In genomic region chr19:21779106-21779505, GRCm38 (mm10) we compare ENCODE assay signal across 8 mouse cellular contexts. TPM values are rescaled to one million over a fixed set of nuclear protein-coding genes. Genes with fewer than 3 reads are reported as not detected.
DNase-seq lines count a peak whose midpoint lies in the region; ATAC-seq and TF ChIP-seq lines count a peak whose summit lies in the region.

No protein-coding gene starts in this region.

- no peak for ATAC-seq in heart, embryonic 11.5 days (replicated peaks; ENCODE audit: insufficient number of reproducible peaks, low FRiP score, low TSS enrichment)
- peak; percentile 5 for ATAC-seq in Patski
- ATAC-seq in heart, embryonic 14.5 days (ENCODE audit: insufficient number of reproducible peaks, insufficient read depth, low FRiP score, low read depth) = no peak
- ATAC-seq in monocyte, adult 5-6 weeks (replicated peaks; ENCODE audit: insufficient number of reproducible peaks, low FRiP score, low TSS enrichment, poor library complexity, severe bottlenecking) = no peak

- H3K36me3 ChIP-seq in heart, embryonic 11.5 days (ENCODE audit: control insufficient read depth, insufficient read depth, low read length) = no peaks in the 10 kb centered on the region
- peaks cover 4% of the 10 kb centered on the region; the same call in 1 of the 2 replicates for H3K36me3 ChIP-seq in heart, embryonic 14.5 days (ENCODE audit: control insufficient read depth, insufficient read depth, low read length)

- POLR2A ChIA-PET in Patski (lab: Charles Lee) = no interaction called here

- peak overlapping the region; percentile 94 for H3K9ac ChIP-seq in heart, embryonic 11.5 days (ENCODE audit: low read depth, low read length)
- H3K9ac ChIP-seq in heart, embryonic 14.5 days (ENCODE audit: low read length) = peak overlapping the region; percentile 90

- H3K27ac ChIP-seq in heart, embryonic 11.5 days (ENCODE audit: low read depth, low read length) = peak overlapping the region; percentile 95
- H3K27ac ChIP-seq in heart, embryonic 14.5 days (replicated peaks in 1 of 2; ENCODE audit: control insufficient read depth in 1 of 2, insufficient read depth in 1 of 2, low read depth in 2 of 2, low read length in 2 of 2) = peak overlapping the region; percentile 89 to 92

- no peaks in the 10 kb centered on the region for H3K27me3 ChIP-seq in heart, embryonic 11.5 days (ENCODE audit: control insufficient read depth, insufficient read depth, low read length)
- no peaks in the 10 kb centered on the region for H3K27me3 ChIP-seq in Patski
- no peaks in the 10 kb centered on the region for H3K27me3 ChIP-seq in heart, embryonic 14.5 days (ENCODE audit: control insufficient read depth, insufficient read depth, low read length)

- peaks cover 37% of the 10 kb centered on the region for H3K4me1 ChIP-seq in heart, embryonic 11.5 days (ENCODE audit: control insufficient read depth, insufficient read depth, low read length)
- H3K4me1 ChIP-seq in heart, embryonic 14.5 days (ENCODE audit: control insufficient read depth in 2 of 2, insufficient read depth in 2 of 2, low read length in 2 of 2) = peaks cover 25 to 60% of the 10 kb centered on the region in 2 experiments

- WGBS in heart, embryonic 11.5 days (ENCODE audit: insufficient replicate concordance) = 0% methylated on average over 11 of the region's 11 CpGs
- under 1% methylated on average over 11 of the region's 11 CpGs for WGBS in heart, embryonic 14.5 days

- CTCF ChIA-PET in Patski (lab: Charles Lee) = no interaction called here

- in situ Hi-C loops in Patski (cut with MboI; ENCODE audit: low pct_unique_long_range_greater_than_20kb) = loop anchor here (5.0 kb wide), 1 partner anchor 523 kb away; no protein-coding TSS in a partner anchor

- peak overlapping the region; percentile 69 for H3K4me2 ChIP-seq in heart, embryonic 11.5 days
- H3K4me2 ChIP-seq in heart, embryonic 14.5 days (ENCODE audit: low read length) = peak overlapping the region; percentile 77

- peak overlapping the region; percentile 89 for H3K4me3 ChIP-seq in heart, embryonic 11.5 days (ENCODE audit: low read depth, low read length)
- peak overlapping the region; percentile 86 to 88 for H3K4me3 ChIP-seq in heart, embryonic 14.5 days (ENCODE audit: control insufficient read depth in 1 of 2, insufficient read depth in 1 of 2, low read depth in 1 of 2, low read length in 2 of 2)

- no peak for DNase-seq in heart, postnatal 36 days
- DNase-seq in Patski (ENCODE audit: low read depth, low spot score) (no peak), MN1 (ENCODE audit: low spot score) (no peak)
- peak; percentile 46 for DNase-seq in mesoderm, embryonic 11.5 days (ENCODE audit: low read depth, low spot score)
- DNase-seq in adrenal gland, adult 2 months = no peak

- TF ChIP-seq CTCF in Patski (IDR thresholded peaks at IDR 0.05) = no peak

- intact Hi-C loops in heart, postnatal 36 days (cut with DNase I) = loop anchor here (2.0 to 10.0 kb wide), 4 partner anchors 20 to 526 kb away; partner anchors contain the start of gene Zfand5

- H3K9me3 ChIP-seq in heart, embryonic 11.5 days (replicated peaks; ENCODE audit: control insufficient read depth, low read length) = no peaks in the 10 kb centered on the region
- H3K9me3 ChIP-seq in heart, embryonic 14.5 days (ENCODE audit: control insufficient read depth, low read length) = no peaks in the 10 kb centered on the region

RNA-seq across cellular contexts. Expression of gene Cemip2, which starts 1.0 kb away (rescaled TPM):
- polyA plus RNA-seq in heart, embryonic 11.5 days (2014; fragmentation: Nextera tagmentation; extraction: Ambion mirVana) = 77.0 and 99.7 TPM in 2 replicates
- 10 to 100 TPM; 12.2 to 14.0 TPM for total RNA-seq in heart, postnatal 36 days (2021)
- 10.5 TPM for polyA plus RNA-seq in Patski (2021)
- polyA plus RNA-seq in heart, embryonic 14.5 days (2014; fragmentation: Nextera tagmentation; extraction: Ambion mirVana) = 57.1 and 57.5 TPM in 2 replicates
- total RNA-seq in adrenal gland, adult 2 months (2021) = 10 to 100 TPM; 16.4 to 21.6 TPM
- 3.3 and 3.7 TPM in 2 replicates for polyA plus RNA-seq in adrenal gland, adult 2 months (2012; rRNA removed)
- total RNA-seq in monocyte, adult 5-6 weeks (2017) = 13.1 to 24.4 TPM (median 16.6 TPM) in 3 replicates
